Mouse (Mus musculus) adrenal gland, adult 8-10 months (tissue): Measurements from ENCODE around the gene Akr1c14. TPM values are rescaled to one million over a fixed set of nuclear protein-coding genes. Genes with fewer than 3 reads are reported as not detected.
"Not testable (repeated sequence)": the region's sequence is repeated elsewhere in the genome, so short reads cannot be mapped to it uniquely, and the experiment has no call there.

ENCODE experiments used
- DNase-seq: peaks from one replicate; pipeline ENCODE4 v3.0.0; 2022
- total RNA-seq, 4 experiments: library from RNA; stranded (reverse); gene quantifications; 2 replicates each; pipeline ENCODE4 v1.2.4; 2022

The Akr1c14 gene
- total RNA-seq, 4 experiments from 2014 or later, result 0.77 to 3.4 (median 1.8) TPM

DNA sequence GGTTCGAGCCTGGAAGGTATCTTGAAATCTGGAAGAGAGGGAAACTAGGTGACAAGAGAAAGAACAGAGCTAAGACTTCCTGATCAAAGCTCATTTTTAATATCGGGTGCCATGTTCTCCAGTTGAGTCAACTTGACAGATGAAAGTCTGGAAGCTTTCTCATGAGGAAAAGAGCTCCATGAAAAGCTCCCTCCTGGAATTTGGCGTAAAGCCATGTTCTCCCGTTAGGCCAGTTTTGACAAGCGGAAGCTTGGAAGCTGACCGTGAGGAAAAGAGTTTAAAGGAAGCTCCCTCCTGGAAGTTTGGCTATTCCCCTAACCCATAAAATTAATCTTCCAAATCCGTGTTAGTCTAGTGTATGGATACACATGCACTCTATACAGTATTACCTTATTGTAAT is 74.3 kb downstream of the Akr1c14 start:
- DNase-seq, result no peak

DNA sequence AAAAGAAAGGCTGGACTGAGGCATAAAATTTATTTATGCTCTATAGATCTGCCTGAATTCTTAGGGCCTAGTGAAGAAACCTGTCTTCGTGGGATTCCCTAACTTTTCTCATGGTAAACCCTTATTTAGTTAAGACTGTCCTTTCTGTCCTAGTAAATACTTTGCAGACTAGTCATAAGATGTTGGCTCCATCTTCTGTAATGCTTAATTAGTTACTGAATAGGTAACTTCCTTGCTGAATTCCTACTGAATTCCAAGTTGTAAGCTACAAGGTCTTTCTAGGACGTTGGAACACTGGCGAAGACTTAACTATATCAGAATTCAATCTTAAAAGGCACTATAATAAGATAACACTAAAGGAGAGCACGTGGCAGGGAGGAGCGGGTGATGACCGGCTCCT is 75.7 kb downstream of the Akr1c14 start:
- DNase-seq, result not testable (repeated sequence)

DNA sequence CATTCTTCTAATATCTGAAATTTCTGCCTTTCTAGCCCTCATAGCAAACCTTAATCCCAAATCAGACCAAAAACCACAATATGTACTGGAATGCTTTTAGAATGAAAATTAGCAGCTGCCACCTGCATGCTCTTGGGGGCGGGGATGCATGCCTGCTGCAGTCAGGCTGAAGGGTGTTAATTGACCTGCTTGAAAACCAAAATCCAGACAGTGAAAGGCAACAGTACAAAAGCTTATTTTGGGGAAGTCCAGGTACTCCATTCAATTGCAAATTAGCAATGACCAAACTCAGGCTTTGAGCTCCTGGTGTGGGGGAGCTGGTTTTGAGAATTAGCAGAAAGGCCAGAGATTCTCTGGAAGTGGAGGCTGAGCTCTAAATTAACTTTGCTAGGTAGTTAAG is 77.0 kb downstream of the Akr1c14 start:
- not testable (repeated sequence) for DNase-seq

DNA sequence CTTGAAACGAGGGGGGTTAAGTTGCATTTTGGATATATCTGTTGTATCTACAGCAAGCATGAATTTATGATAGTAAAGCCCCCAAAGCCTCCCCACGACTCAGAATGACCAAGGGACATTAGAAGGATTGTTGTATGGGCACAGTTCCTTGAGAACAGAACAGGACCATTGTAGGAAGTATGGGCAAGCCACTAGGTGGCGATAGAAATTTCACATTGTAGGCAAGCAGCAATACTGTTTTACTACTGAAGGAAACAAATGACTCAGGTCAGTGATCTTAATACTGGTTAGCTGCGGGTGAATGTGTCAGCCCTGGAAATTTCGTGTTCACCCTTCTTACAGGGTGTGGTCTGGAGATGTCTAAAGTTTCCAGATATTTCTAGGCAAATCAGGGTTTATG is 80.3 kb downstream of the Akr1c14 start:
- no peak for DNase-seq

DNA sequence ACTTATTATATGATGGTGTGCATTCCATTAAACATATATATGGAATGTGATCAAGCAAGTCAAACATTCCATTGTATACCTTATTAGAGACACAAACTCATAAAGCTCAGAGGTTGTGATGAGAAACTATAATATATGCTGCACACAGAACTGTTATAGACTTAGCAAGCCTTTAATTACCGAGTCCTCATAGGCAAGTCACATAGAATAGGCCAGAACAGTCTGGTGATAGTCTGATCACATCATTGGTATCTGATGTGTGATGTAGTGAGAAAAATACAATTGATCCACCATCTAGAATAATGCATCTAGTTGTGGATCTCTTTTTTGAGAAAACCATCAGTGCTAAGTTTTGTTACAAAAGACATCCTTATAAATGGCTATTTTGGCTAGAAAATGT is 82.5 kb downstream of the Akr1c14 start:
- no peak for DNase-seq

DNA sequence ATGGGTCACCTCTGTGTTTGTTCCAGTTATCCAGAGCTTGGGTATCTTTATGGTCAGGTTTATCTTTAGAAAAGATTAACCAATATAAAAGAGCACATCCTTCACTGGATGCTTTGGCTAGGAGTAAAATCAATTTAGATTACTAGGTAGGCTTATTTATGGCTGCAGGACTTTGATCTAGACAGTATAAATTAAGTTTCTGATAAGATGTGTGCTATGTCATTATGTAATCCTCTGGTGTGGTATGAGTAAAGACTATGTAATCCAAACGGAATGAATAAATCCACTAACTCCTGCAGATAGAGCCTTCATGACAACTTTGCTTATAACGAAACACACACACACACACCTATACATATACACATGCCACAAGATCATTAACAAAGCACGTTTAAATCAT is 82.9 kb downstream of the Akr1c14 start:
- no peak for DNase-seq

DNA sequence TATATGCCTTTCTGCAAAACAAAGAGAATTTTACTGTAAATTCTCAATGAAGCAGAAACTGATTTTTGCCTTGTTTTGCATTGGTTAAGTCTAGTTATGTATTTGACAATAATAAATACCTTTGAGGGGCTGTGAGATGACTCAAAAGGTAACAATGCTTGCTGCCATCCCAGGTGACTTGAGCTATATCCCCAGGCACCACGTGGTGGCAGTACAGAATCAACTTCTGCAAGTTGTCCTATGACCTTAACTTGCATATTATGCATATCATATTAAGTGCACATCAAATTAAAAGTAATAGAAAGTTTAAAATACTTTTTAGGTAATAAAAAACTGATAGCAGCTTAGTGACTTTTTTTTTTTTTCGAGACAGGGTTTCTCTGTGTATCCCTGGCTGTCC is 84.3 kb downstream of the Akr1c14 start:
- no peak for DNase-seq

Other genes with a start within 250 kb of the Akr1c14 start
- gene Calml3, start 244.7 kb upstream of the Akr1c14 start, total RNA-seq, result under 1 TPM in 1 of 4 experiments, not detected in 3; 0.24 TPM
- not detected for gene Calm4, start 211.3 kb upstream of the Akr1c14 start, total RNA-seq
- not detected for gene Calm5, start 194.8 kb upstream of the Akr1c14 start, total RNA-seq
- gene Net1, start 130.8 kb upstream of the Akr1c14 start, total RNA-seq, result 100 to 1,000 TPM; 146 to 278 (median 191) TPM
- gene Tubal3, start 130.7 kb upstream of the Akr1c14 start, total RNA-seq, result not detected
- gene Ucn3, start 103.7 kb upstream of the Akr1c14 start, total RNA-seq, result not detected
- gene Akr1c18, start 101.6 kb downstream of the Akr1c14 start, total RNA-seq, result 1,000 to 10,000 TPM in 2 of 4 experiments, under 1 TPM in 1, not detected in 1; 0.40 to 1,052 (median 1,024) TPM
- gene Akr1c13, start 142.1 kb downstream of the Akr1c14 start, total RNA-seq, result 10 to 100 TPM in 1 of 4 experiments, 1 to 10 TPM in 3; 3.9 to 10.8 (median 9.0) TPM
- 1 to 10 TPM in 2 of 4 experiments, under 1 TPM in 2; 0.59 to 1.8 (median 0.92) TPM for gene Akr1c19, start 179.7 kb downstream of the Akr1c14 start, total RNA-seq
- under 1 TPM in 2 of 4 experiments, not detected in 2; 0.55 to 0.65 TPM for gene Akr1c12, start 230.4 kb downstream of the Akr1c14 start, total RNA-seq